Mouse (Mus musculus) T-cell, adult 66 days (primary cell): Measurements from ENCODE around the gene Gm20431. TPM values are rescaled to one million over a fixed set of nuclear protein-coding genes. Genes with fewer than 3 reads are reported as not detected.

Source experiments
- total RNA-seq, 2 experiments: library from RNA; stranded (reverse); gene quantifications; 3 replicates in 1 of 2; 4 replicates in 1 of 2; pipeline ENCODE4 v1.2.4; 2023

Gene Gm20431
- total RNA-seq, result 10 to 100 TPM; 25.6 to 34.5 TPM

GRCm38 (mm10) chr2:167661270-167662203 is at the start of gene Gm20431:
Gene Gm20431, minus strand, starts transcription at chr2:167661496.

GRCm38 (mm10) chr2:167689501-167690218 is 28.4 kb upstream of the Gm20431 start, which contains the start of gene Tmem189:
Gene Tmem189, minus strand, starts transcription at chr2:167689822.

GRCm38 (mm10) chr2:167688498-167689451 is 27.5 kb upstream of the Gm20431 start, which contains the start of gene Cebpb:
Gene Cebpb, plus strand, starts transcription at chr2:167688915.

GRCm38 (mm10) chr2:167631591-167632448 is 29.5 kb downstream of the Gm20431 start, which contains the start of gene Ube2v1:
Gene Ube2v1, minus strand, starts transcription at chr2:167632095.

Other genes with a start within 250 kb of the Gm20431 start
- gene Slc9a8, start 239.8 kb downstream of the Gm20431 start, total RNA-seq, result 100 to 1,000 TPM in 1 of 2 experiments, 10 to 100 TPM in 1; 90.8 to 110 TPM
- gene Rnf114, start 168.9 kb downstream of the Gm20431 start, total RNA-seq, result 100 to 1,000 TPM; 119 to 121 TPM
- gene Spata2, start 168.6 kb downstream of the Gm20431 start, total RNA-seq, result 10 to 100 TPM; 49.4 to 56.7 TPM
- gene Snai1, start 123.3 kb downstream of the Gm20431 start, total RNA-seq, result 1 to 10 TPM in 1 of 2 experiments, under 1 TPM in 1; 0.35 to 2.0 TPM
- gene Ube2v1, start 29.4 kb downstream of the Gm20431 start, total RNA-seq, result 100 to 1,000 TPM; 107 to 131 TPM
- 10 to 100 TPM; 22.7 to 27.5 TPM for gene Cebpb, start 27.4 kb upstream of the Gm20431 start, total RNA-seq
- 10 to 100 TPM; 76.6 to 86.3 TPM for gene Tmem189, start 28.3 kb upstream of the Gm20431 start, total RNA-seq